Mouse (Mus musculus): ENCODE data around the gene Btbd9. TPM values are rescaled to one million over a fixed set of nuclear protein-coding genes. Genes with fewer than 3 reads are reported as not detected.

Gene Btbd9
- polyA plus RNA-seq, 1 experiment = 21.3 TPM

- Histone ChIP-seq H3ac (ENCODE audit: control insufficient read depth, insufficient read length) (no peak overlapping the region), H3K4me2 (ENCODE audit: low read depth) (no peak overlapping the region), H3K4me3 (no peak overlapping the region), H3K27me3 (ENCODE audit: control insufficient read depth, insufficient read depth, insufficient read length) (no peaks in the 10 kb centered on the region), H3K36me3 (ENCODE audit: control insufficient read depth, insufficient read depth) (no peaks in the 10 kb centered on the region), H3K79me2 (ENCODE audit: control insufficient read depth, insufficient read depth) (peaks cover 48% of the 10 kb centered on the region)
- no peak for TF ChIP-seq TCF12 (IDR thresholded peaks at IDR 0.05; ENCODE audit: insufficient read depth, poor library complexity, severe bottlenecking)
- no peak for TF ChIP-seq E2F4 (IDR thresholded peaks at IDR 0.05; ENCODE audit: insufficient read depth)
- no peak for TF ChIP-seq POLR2AphosphoS2 (IDR thresholded peaks at IDR 0.05; ENCODE audit: insufficient read length, low read depth)
- no peak for TF ChIP-seq MYOD1 (IDR thresholded peaks at IDR 0.05; ENCODE audit: control insufficient read depth in 1 of 3, insufficient read length in 2 of 3, low read depth in 2 of 3)
- TF ChIP-seq SRF (IDR thresholded peaks at IDR 0.05; ENCODE audit: control insufficient read depth, insufficient read length, low read depth) = no peak
- TF ChIP-seq TCF3 (IDR thresholded peaks at IDR 0.05; ENCODE audit: insufficient read length, low read depth) = no peak
- TF ChIP-seq USF1 (IDR thresholded peaks at IDR 0.05; ENCODE audit: low read depth) = no peak
- no peak for TF ChIP-seq MAX (IDR thresholded peaks at IDR 0.05; ENCODE audit: low read depth)
- TF ChIP-seq POLR2A (IDR thresholded peaks at IDR 0.05; ENCODE audit: insufficient read length, low read depth) = no peak
- TF ChIP-seq CEBPB (IDR thresholded peaks at IDR 0.05; ENCODE audit: insufficient read depth, poor library complexity, severe bottlenecking) = no peak
- TF ChIP-seq REST (IDR thresholded peaks at IDR 0.05; ENCODE audit: insufficient read depth, insufficient read length) = no peak
- TF ChIP-seq MYOG (IDR thresholded peaks at IDR 0.05; ENCODE audit: control insufficient read depth in 1 of 3, insufficient read depth in 1 of 3, insufficient read length in 2 of 3, low read depth in 2 of 3) = no peak
Observed at GRCm38 (mm10) chr17:30187154-30187553, 389.1 kb downstream of the Btbd9 start.

DNA sequence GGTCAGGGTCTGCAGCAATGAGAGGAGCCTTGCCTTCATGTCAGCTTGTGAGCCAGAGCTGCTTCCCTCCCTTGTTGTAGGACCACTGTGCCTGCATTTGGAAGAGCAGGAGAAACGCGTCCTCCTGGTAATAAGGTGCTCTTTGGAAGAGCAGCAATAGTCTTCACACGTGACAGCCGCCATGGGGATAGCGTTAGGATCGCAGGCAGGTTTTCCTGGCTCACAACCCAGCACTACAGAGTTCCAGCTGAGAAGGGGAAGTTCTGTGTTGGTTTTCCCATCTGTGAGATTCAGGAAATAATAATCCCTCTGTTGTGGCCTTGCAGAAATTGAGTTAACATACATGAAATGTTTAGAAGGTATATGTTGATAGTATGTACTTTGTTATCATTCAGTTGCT lies 392.7 kb downstream of the Btbd9 start:
- Histone ChIP-seq H3K27me3 (ENCODE audit: control insufficient read depth, insufficient read depth, insufficient read length) (no peaks in the 10 kb centered on the region), H3ac (ENCODE audit: control insufficient read depth, insufficient read length) (no peak overlapping the region), H3K4me2 (ENCODE audit: low read depth) (no peak overlapping the region), H3K4me3 (no peak overlapping the region), H3K36me3 (ENCODE audit: control insufficient read depth, insufficient read depth) (no peaks in the 10 kb centered on the region), H3K79me2 (ENCODE audit: control insufficient read depth, insufficient read depth) (peaks cover 39% of the 10 kb centered on the region)
- no peak for TF ChIP-seq MAX (IDR thresholded peaks at IDR 0.05; ENCODE audit: low read depth)
- no peak for TF ChIP-seq MYOG (IDR thresholded peaks at IDR 0.05; ENCODE audit: control insufficient read depth in 1 of 3, insufficient read depth in 1 of 3, insufficient read length in 2 of 3, low read depth in 2 of 3)
- no peak for TF ChIP-seq SRF (IDR thresholded peaks at IDR 0.05; ENCODE audit: control insufficient read depth, insufficient read length, low read depth)
- TF ChIP-seq USF1 (IDR thresholded peaks at IDR 0.05; ENCODE audit: low read depth) = no peak
- TF ChIP-seq TCF12 (IDR thresholded peaks at IDR 0.05; ENCODE audit: insufficient read depth, poor library complexity, severe bottlenecking) = no peak
- TF ChIP-seq E2F4 (IDR thresholded peaks at IDR 0.05; ENCODE audit: insufficient read depth) = no peak
- no peak for TF ChIP-seq POLR2AphosphoS2 (IDR thresholded peaks at IDR 0.05; ENCODE audit: insufficient read length, low read depth)
- TF ChIP-seq POLR2A (IDR thresholded peaks at IDR 0.05; ENCODE audit: insufficient read length, low read depth) = no peak
- no peak for TF ChIP-seq REST (IDR thresholded peaks at IDR 0.05; ENCODE audit: insufficient read depth, insufficient read length)
- no peak for TF ChIP-seq CEBPB (IDR thresholded peaks at IDR 0.05; ENCODE audit: insufficient read depth, poor library complexity, severe bottlenecking)
- no peak for TF ChIP-seq MYOD1 (IDR thresholded peaks at IDR 0.05; ENCODE audit: control insufficient read depth in 1 of 3, insufficient read length in 2 of 3, low read depth in 2 of 3)
- no peak for TF ChIP-seq TCF3 (IDR thresholded peaks at IDR 0.05; ENCODE audit: insufficient read length, low read depth)

GRCm38 (mm10) chr17:30182063-30182462 lies 394.2 kb downstream of the Btbd9 start:
- H3K27me3 ChIP-seq (ENCODE audit: control insufficient read depth, insufficient read depth, insufficient read length) = no peaks in the 10 kb centered on the region
- no peak overlapping the region for H3K4me2 ChIP-seq (ENCODE audit: low read depth)
- TF ChIP-seq USF1 (IDR thresholded peaks at IDR 0.05; ENCODE audit: low read depth) (no peak), CEBPB (IDR thresholded peaks at IDR 0.05; ENCODE audit: insufficient read depth, poor library complexity, severe bottlenecking) (no peak), MYOD1 (IDR thresholded peaks at IDR 0.05; ENCODE audit: control insufficient read depth in 1 of 3, insufficient read length in 2 of 3, low read depth in 2 of 3) (no peak), MAX (IDR thresholded peaks at IDR 0.05; ENCODE audit: low read depth) (no peak), TCF12 (IDR thresholded peaks at IDR 0.05; ENCODE audit: insufficient read depth, poor library complexity, severe bottlenecking) (no peak), E2F4 (IDR thresholded peaks at IDR 0.05; ENCODE audit: insufficient read depth) (no peak), TCF3 (IDR thresholded peaks at IDR 0.05; ENCODE audit: insufficient read length, low read depth) (no peak), REST (IDR thresholded peaks at IDR 0.05; ENCODE audit: insufficient read depth, insufficient read length) (no peak), POLR2AphosphoS2 (IDR thresholded peaks at IDR 0.05; ENCODE audit: insufficient read length, low read depth) (no peak), SRF (IDR thresholded peaks at IDR 0.05; ENCODE audit: control insufficient read depth, insufficient read length, low read depth) (no peak), POLR2A (IDR thresholded peaks at IDR 0.05; ENCODE audit: insufficient read length, low read depth) (no peak), MYOG (IDR thresholded peaks at IDR 0.05; ENCODE audit: control insufficient read depth in 1 of 3, insufficient read depth in 1 of 3, insufficient read length in 2 of 3, low read depth in 2 of 3) (no peak)
- no peak overlapping the region for H3ac ChIP-seq (ENCODE audit: control insufficient read depth, insufficient read length)
- H3K79me2 ChIP-seq (ENCODE audit: control insufficient read depth, insufficient read depth) = peaks cover 47% of the 10 kb centered on the region
- no peak overlapping the region for H3K4me3 ChIP-seq
- no peaks in the 10 kb centered on the region for H3K36me3 ChIP-seq (ENCODE audit: control insufficient read depth, insufficient read depth)

DNA sequence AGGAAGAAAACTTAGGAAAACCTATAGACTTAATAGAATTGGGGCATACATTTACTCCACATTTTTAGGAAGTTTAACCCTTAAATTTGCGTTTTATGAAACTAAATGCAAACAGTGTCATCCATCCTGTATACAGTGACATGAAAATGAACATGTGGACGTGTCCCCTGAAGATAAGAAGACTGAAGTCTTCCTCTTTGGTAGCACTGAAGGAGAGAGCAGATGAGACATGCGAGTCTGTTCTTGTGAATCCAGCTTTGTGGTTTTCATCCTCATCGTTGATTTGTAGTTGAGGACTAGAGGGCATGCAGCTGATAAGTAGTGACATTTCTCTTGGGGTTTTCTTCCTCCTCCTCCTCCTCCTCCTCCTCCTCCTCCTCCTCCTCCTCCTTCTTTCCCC lies 394.7 kb downstream of the Btbd9 start:
- Histone ChIP-seq H3K4me2 (ENCODE audit: low read depth) (no peak overlapping the region), H3ac (ENCODE audit: control insufficient read depth, insufficient read length) (no peak overlapping the region), H3K79me2 (ENCODE audit: control insufficient read depth, insufficient read depth) (peaks cover 42% of the 10 kb centered on the region), H3K27me3 (ENCODE audit: control insufficient read depth, insufficient read depth, insufficient read length) (no peaks in the 10 kb centered on the region), H3K36me3 (ENCODE audit: control insufficient read depth, insufficient read depth) (no peaks in the 10 kb centered on the region), H3K4me3 (no peak overlapping the region)
- TF ChIP-seq SRF (IDR thresholded peaks at IDR 0.05; ENCODE audit: control insufficient read depth, insufficient read length, low read depth) (no peak), TCF12 (IDR thresholded peaks at IDR 0.05; ENCODE audit: insufficient read depth, poor library complexity, severe bottlenecking) (no peak), MYOG (IDR thresholded peaks at IDR 0.05; ENCODE audit: control insufficient read depth in 1 of 3, insufficient read depth in 1 of 3, insufficient read length in 2 of 3, low read depth in 2 of 3) (no peak), TCF3 (IDR thresholded peaks at IDR 0.05; ENCODE audit: insufficient read length, low read depth) (no peak), MYOD1 (IDR thresholded peaks at IDR 0.05; ENCODE audit: control insufficient read depth in 1 of 3, insufficient read length in 2 of 3, low read depth in 2 of 3) (no peak), CEBPB (IDR thresholded peaks at IDR 0.05; ENCODE audit: insufficient read depth, poor library complexity, severe bottlenecking) (no peak), USF1 (IDR thresholded peaks at IDR 0.05; ENCODE audit: low read depth) (no peak), E2F4 (IDR thresholded peaks at IDR 0.05; ENCODE audit: insufficient read depth) (no peak), MAX (IDR thresholded peaks at IDR 0.05; ENCODE audit: low read depth) (no peak), POLR2A (IDR thresholded peaks at IDR 0.05; ENCODE audit: insufficient read length, low read depth) (no peak)
